Mouse (Mus musculus) neutrophil, adult 65 days (primary cell): ENCODE measurements around the gene Mknk1. TPM values are rescaled to one million over a fixed set of nuclear protein-coding genes. Genes with fewer than 3 reads are reported as not detected.

Source experiments
- total RNA-seq: library from RNA; stranded (reverse); gene quantifications from 2 replicates; pipeline ENCODE4 v1.2.4, GENCODE M21; 2023

Mknk1 gene
- 115 and 144 TPM in 2 replicates for total RNA-seq

GRCm38 (mm10) chr4:115838696-115839641 is at the start of gene Mknk1:
Gene Mknk1, plus strand, starts transcription at chr4:115839198.

GRCm38 (mm10) chr4:115827888-115828571 is 11.0 kb upstream of the Mknk1 start, which contains the start of gene Mob3c:
Gene Mob3c, plus strand, starts transcription at chr4:115828092.

GRCm38 (mm10) chr4:115884022-115884421 is 45.0 kb downstream of the Mknk1 start, which contains the start of gene Kncn:
Gene Kncn, plus strand, starts transcription at chr4:115884400.

GRCm38 (mm10) chr4:115890553-115890952 is 51.6 kb downstream of the Mknk1 start, which contains the start of gene 6430628N08Rik:
Gene 6430628N08Rik, plus strand, starts transcription at chr4:115890665.

Other genes with a start within 250 kb of the Mknk1 start
- gene Cyp4a32, start 238.2 kb upstream of the Mknk1 start, total RNA-seq: not detected in 2 replicates
- gene Cyp4b1, start 191.5 kb upstream of the Mknk1 start, total RNA-seq: 0.41 TPM in 1 of 2 replicates, not detected in the other
- gene Efcab14, start 101.5 kb upstream of the Mknk1 start, total RNA-seq: 35.8 and 38.2 TPM in 2 replicates
- not detected in 2 replicates for gene Tex38, start 58.2 kb upstream of the Mknk1 start, total RNA-seq
- gene Atpaf1, start 54.4 kb upstream of the Mknk1 start, total RNA-seq: 9.7 and 9.9 TPM in 2 replicates
- 25.1 and 30.2 TPM in 2 replicates for gene Mob3c, start 11.1 kb upstream of the Mknk1 start, total RNA-seq
- gene Kncn, start 45.2 kb downstream of the Mknk1 start, total RNA-seq: not detected in 2 replicates
- gene 6430628N08Rik, start 51.5 kb downstream of the Mknk1 start, total RNA-seq: not detected in 2 replicates
- not detected in 2 replicates for gene Dmbx1, start 100.7 kb downstream of the Mknk1 start, total RNA-seq
- gene Faah, start 178.7 kb downstream of the Mknk1 start, total RNA-seq: 0.27 and 3.2 TPM in 2 replicates
- gene Nsun4, start 214.7 kb downstream of the Mknk1 start, total RNA-seq: 7.5 and 9.8 TPM in 2 replicates
- 191 and 244 TPM in 2 replicates for gene Uqcrh, start 235.9 kb downstream of the Mknk1 start, total RNA-seq
- gene Lrrc41, start 236.1 kb downstream of the Mknk1 start, total RNA-seq: 18.4 and 22.5 TPM in 2 replicates